Mouse (Mus musculus) regulatory T cell (primary cell): ENCODE results near the gene Tmem56.

Source experiments
- in situ Hi-C: fragments of 300-600 bp; cut with MboI, MseI; formaldehyde crosslinking; loops from one replicate; pipeline ENCODE4 v1.15.1; 2025; ENCODE audit warnings: high pct_unique_total_duplicates

Gene Tmem56

GRCm38 (mm10) chr3:121242111-121242936 is 40.6 kb downstream of the Tmem56 start:
- in situ Hi-C loops = no loop called here

- in situ Hi-C loops = no loop called here
Observed at GRCm38 (mm10) chr3:121240362-121241040, 42.4 kb downstream of the Tmem56 start.

GRCm38 (mm10) chr3:121239096-121239495 is 43.8 kb downstream of the Tmem56 start:
- in situ Hi-C loops = no loop called here

GRCm38 (mm10) chr3:121224763-121225162 is 58.1 kb downstream of the Tmem56 start:
- in situ Hi-C loops = no loop called here

GRCm38 (mm10) chr3:121224185-121224584 is 58.7 kb downstream of the Tmem56 start:
- in situ Hi-C loops = no loop called here

- in situ Hi-C loops = no loop called here
Observed at GRCm38 (mm10) chr3:121221987-121222386, 60.9 kb downstream of the Tmem56 start.

GRCm38 (mm10) chr3:121217011-121217410 is 65.9 kb downstream of the Tmem56 start:
- in situ Hi-C loops = no loop called here

GRCm38 (mm10) chr3:121213501-121213900 is 69.4 kb downstream of the Tmem56 start:
- in situ Hi-C loops = no loop called here

GRCm38 (mm10) chr3:121212156-121212555 is 70.7 kb downstream of the Tmem56 start:
- in situ Hi-C loops = no loop called here

GRCm38 (mm10) chr3:121208994-121209393 is 73.9 kb downstream of the Tmem56 start:
- in situ Hi-C loops = no loop called here

- in situ Hi-C loops = no loop called here
Observed at GRCm38 (mm10) chr3:121206202-121206882, 76.6 kb downstream of the Tmem56 start.

- in situ Hi-C loops = no loop called here
Observed at GRCm38 (mm10) chr3:121202638-121203037, 80.3 kb downstream of the Tmem56 start.

GRCm38 (mm10) chr3:121201012-121201747 is 81.7 kb downstream of the Tmem56 start:
- in situ Hi-C loops = no loop called here

- in situ Hi-C loops = no loop called here
Observed at GRCm38 (mm10) chr3:121189199-121189598, 93.7 kb downstream of the Tmem56 start.

GRCm38 (mm10) chr3:121187510-121187909 is 95.4 kb downstream of the Tmem56 start:
- in situ Hi-C loops = no loop called here

- in situ Hi-C loops = no loop called here
Observed at GRCm38 (mm10) chr3:121186925-121187324, 96.0 kb downstream of the Tmem56 start.

GRCm38 (mm10) chr3:121185197-121185596 is 97.7 kb downstream of the Tmem56 start:
- in situ Hi-C loops = no loop called here

GRCm38 (mm10) chr3:121176011-121176410 is 106.9 kb downstream of the Tmem56 start:
- in situ Hi-C loops = loop anchor here (10.0 kb wide), 1 partner anchor 559 kb away; no protein-coding TSS in a partner anchor

GRCm38 (mm10) chr3:121174248-121174945 is 108.5 kb downstream of the Tmem56 start:
- in situ Hi-C loops = loop anchor here (5.0 to 10.0 kb wide), 3 partner anchors 118 to 560 kb away; partner anchors contain the start of genes Alg14 and Cnn3

- in situ Hi-C loops = loop anchor here (5.0 to 10.0 kb wide), 3 partner anchors 120 to 562 kb away; partner anchors contain the start of genes Alg14 and Cnn3
Observed at GRCm38 (mm10) chr3:121172718-121173117, 110.2 kb downstream of the Tmem56 start.

GRCm38 (mm10) chr3:121171872-121172265 is 111.0 kb downstream of the Tmem56 start:
- in situ Hi-C loops = loop anchor here (5.0 to 10.0 kb wide), 3 partner anchors 120 to 563 kb away; partner anchors contain the start of genes Alg14 and Cnn3
